Mouse (Mus musculus) layer of hippocampus, postnatal 25 days (tissue): Measurements from ENCODE around the gene Cobl. TPM values are rescaled to one million over a fixed set of nuclear protein-coding genes. Genes with fewer than 3 reads are reported as not detected.

Experiments used
- DNase-seq, 2 experiments: peaks; one replicate each; pipeline ENCODE4 v3.0.0; 2022; ENCODE audit warnings: mixed read lengths in 2 of 2, low spot score in 1 of 2; ENCODE audit errors: extremely low spot score in 1 of 2
- total RNA-seq, 2 experiments: library from RNA; stranded (reverse); gene quantifications; 2 replicates each; pipeline ENCODE4 v1.2.3; 2021

The Cobl gene
- total RNA-seq, 2 experiments from 2014 or later: 14.2 to 15.8 TPM

DNA sequence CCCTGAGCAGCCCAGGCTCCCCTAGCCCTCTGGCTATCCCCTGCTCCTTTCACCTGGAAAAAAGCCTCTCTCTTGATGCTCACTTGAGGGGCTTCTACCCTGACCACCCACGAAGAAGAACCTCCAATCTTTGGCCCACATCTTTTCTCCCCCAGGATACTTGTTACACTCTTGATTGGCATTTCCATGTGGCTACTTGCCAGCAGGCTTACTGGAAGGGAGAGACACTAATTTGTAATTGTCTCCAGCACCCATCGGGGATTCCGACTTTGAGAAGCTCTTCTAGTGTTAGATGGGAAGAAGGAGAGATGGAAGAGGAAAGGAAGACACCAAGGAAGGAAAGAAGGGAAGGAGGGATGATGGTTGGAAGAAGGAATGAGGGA lies 232.0 kb downstream of the Cobl start:
- peak in 1 of 2 experiments; percentile 17 for DNase-seq

DNA sequence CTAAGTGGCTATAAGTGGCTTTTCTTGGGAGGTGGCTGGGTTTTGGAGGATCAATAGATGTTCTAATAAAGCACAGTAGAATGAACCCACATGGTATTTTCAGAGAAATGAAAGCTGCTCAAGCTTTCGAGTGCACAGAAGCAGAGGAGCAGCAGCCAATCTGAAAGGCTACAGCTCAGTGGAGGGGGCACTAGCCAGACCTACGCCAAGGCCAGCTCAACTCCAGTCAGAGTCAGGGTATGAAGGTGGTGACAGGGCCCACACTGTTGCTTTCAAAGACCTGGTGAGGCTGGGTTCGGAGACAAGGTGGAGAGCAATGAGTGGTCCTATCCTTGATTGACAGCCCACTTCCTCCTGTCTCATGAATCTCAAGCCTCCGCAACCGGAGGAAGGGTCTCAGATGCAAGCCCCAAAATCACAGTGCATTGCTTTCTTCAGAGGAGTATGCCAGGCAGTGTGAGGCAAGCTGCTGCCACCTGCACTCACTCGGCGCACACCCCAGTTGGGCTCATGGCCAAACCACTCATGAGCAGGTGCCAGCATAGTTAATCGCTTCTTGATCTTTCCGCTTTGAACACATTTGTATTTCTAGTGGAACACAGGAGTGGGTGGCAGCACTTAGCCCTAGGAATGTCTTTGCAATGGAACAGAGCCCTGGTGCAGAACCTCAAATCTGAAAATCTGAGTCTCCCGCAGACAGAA lies 232.6 kb downstream of the Cobl start:
- DNase-seq: peak; percentile 44 to 48

GRCm38 (mm10) chr11:12231481-12232035 lies 233.2 kb downstream of the Cobl start:
- DNase-seq: peak; percentile 42 to 72

GRCm38 (mm10) chr11:12229411-12229810 lies 235.3 kb downstream of the Cobl start:
- no peak for DNase-seq

- no peak for DNase-seq
Measured at GRCm38 (mm10) chr11:12227343-12227742, 237.4 kb downstream of the Cobl start.

DNA sequence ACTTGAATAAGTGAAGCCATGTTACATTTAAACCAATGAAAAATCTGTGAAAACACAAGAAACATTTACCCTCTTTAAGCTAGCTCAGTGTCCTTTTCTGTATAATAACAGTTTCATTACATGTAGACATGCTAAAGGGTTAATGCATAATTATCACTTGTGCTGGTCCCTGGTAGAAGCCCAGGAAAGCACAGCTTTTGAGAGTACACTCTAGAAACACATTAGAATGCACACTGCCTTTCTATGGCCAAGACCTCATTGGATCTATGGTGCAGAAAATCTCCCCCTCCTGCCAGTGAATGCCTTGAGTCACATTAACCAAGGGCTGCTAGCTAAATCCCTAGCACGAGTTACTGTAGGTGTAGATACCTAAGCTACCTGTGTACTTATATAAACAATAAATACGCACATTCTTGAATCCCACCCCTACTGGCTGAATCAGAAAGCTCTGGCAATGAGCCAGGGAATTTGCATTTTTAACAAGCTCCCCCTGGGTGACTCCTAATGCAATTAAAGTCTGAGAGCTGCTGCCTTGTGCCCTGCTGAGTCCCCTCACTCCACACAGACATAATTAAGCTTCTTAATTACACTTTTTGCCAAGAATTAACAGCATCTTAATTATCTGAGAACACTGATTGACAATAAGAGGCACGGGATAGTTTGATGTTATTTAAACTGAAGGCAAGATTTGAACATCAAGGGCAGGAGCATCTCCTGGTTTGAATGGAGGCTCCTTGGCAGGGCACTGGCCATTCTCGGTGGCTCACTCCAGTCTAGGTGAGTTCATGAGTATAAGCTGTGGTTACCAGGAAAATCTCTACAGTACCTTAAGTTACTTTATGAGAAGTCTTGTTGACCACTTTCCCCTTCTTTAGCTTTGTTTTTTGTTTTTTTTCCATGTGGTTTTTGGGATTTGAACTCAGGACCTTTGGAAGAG lies 244.9 kb downstream of the Cobl start:
- no peak for DNase-seq

DNA sequence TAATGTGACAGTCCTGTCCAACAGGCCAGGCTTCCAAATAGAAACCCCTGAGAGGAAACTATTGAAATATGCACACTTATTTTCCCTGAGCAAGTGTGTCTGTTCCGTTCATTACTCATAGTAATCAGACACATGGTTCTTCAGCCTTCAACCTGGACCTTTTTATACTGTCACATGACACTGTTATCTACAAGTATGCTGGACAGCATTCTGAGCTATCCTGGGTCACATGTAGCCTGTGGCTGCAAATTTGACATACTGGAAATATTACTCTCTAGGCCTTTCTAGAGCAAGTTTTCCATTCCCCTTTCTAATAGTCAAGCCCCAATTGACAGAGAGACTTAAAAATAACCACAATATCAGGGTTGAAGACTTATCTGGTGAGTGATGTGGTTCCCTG lies 247.9 kb downstream of the Cobl start:
- DNase-seq: no peak

DNA sequence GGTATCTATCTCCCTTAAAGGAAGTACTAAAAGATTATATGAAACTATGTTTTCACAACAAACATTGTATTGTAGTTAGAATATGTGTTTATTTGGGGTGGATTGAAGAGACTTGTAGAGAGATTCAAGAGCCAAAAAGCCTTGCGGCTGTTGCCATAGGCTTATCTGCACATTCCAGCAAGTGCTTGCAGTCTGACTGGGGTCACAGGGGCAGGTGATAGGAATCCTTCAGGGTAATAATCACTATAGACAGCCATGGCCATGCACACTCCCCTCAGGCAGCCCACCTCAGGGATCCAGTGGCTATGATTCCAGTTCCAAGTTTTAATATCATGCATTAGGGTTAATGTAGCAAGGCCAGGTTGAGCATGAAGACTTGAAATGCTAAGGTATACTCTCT lies 249.2 kb downstream of the Cobl start:
- DNase-seq: no peak

DNA sequence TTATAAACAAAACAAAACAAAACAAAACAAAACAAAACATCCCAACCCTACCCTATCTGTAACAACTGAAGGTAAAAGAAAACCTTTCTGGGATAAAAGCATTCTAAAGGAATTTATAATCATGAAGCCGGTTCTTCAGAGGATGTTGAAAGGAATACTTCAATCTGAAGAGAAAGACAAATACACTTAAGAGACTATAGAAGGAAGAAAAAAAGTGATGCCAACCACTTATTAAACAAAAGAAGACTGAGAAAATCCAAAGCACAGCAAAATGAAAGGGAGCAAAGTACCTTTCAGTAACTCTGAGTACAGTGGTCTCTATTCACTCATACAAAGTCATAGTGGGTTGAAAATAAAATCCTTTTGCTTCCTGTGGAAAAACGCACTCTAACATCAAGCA lies 256.2 kb downstream of the Cobl start:
- no peak for DNase-seq

DNA sequence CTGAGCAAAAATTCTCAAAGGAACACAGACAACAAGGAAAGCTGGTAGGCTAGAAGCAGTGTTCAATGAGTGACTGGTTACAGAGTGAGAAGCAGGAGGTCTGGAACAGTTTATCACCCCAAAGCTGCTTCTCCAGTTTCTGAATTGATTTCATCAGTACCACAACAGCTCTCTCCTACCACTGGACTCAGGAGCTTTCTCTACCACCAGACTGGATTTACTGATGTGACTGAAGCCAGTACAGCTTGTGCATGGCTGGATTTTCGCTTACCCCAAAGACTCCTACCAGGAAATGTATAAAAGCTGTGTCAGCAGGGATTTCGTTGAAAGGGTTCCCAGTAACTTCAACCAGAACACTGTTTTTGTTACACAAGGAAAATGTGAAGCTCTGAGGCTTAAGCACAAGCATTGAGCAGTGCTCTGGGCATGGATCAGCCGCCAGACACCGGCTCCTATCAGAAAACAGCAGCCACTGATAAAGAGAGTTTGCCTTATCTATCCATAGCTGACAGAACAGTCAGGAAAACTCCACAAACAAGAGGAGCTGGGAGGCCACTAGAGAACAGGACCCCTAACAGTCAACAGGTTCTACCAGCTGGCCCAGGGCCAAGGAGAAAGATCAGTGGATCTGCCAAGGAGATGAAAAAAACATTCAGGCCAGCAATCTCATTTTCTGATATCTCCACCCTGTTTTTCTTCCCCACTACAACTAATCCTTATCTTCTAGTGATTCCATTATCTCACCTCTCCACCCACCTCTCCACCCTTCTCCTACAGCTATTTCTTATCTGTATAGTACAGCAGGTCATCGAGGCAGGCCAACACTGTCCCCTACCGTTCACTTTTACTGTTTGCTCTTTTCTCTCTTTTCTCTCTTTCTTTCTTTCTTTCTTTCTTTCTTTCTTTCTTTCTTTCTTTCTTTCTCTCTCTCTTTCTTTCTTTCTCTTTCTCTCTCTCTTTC lies 259.3 kb downstream of the Cobl start:
- no peak for DNase-seq

GRCm38 (mm10) chr11:12199441-12199840 lies 265.3 kb downstream of the Cobl start:
- no peak for DNase-seq

- no peak for DNase-seq
Measured at GRCm38 (mm10) chr11:12198700-12199349, 265.9 kb downstream of the Cobl start.

GRCm38 (mm10) chr11:12198017-12198416 lies 266.7 kb downstream of the Cobl start:
- DNase-seq: no peak

GRCm38 (mm10) chr11:12197542-12197941 lies 267.2 kb downstream of the Cobl start:
- no peak for DNase-seq

GRCm38 (mm10) chr11:12195390-12195789 lies 269.4 kb downstream of the Cobl start:
- DNase-seq: no peak

- no peak for DNase-seq
Measured at GRCm38 (mm10) chr11:12193369-12193768, 271.4 kb downstream of the Cobl start.

GRCm38 (mm10) chr11:12191386-12191785 lies 273.4 kb downstream of the Cobl start:
- no peak for DNase-seq

GRCm38 (mm10) chr11:12190417-12190816 lies 274.3 kb downstream of the Cobl start:
- no peak for DNase-seq
